Mouse (Mus musculus) stomach, embryonic 14.5 days (tissue): ENCODE results near the gene Pde4d. TPM values are rescaled to one million over a fixed set of nuclear protein-coding genes. Genes with fewer than 3 reads are reported as not detected.

ENCODE experiments used
- ATAC-seq: fragments of 200-750 bp; cut with Nextera tagmentation; 2 replicates; pipeline ENCODE4 v1.8.0; 2017; ENCODE audit warnings: low read depth, moderate TSS enrichment; ENCODE audit not compliant: insufficient number of reproducible peaks, insufficient read depth, low FRiP score
- H3K27ac ChIP-seq: fragments of 300-500 bp; sonication (generic); 2 replicates; pipeline ENCODE4 v1.5.1; 2014; ENCODE audit warnings: mild to moderate bottlenecking, low read length, moderate library complexity, mixed read lengths
- H3K27me3 ChIP-seq: fragments of 300-500 bp; sonication (generic); 2 replicates; pipeline ENCODE4 v1.6.1; 2014; ENCODE audit warnings: low read length, control low read depth, mixed read lengths; ENCODE audit not compliant: control insufficient read depth, insufficient read depth
- H3K36me3 ChIP-seq: fragments of 300-500 bp; sonication (generic); 2 replicates; pipeline ENCODE4 v1.6.1; 2014; ENCODE audit warnings: mild to moderate bottlenecking, control low read depth, low read length, moderate library complexity, mixed read lengths; ENCODE audit not compliant: control insufficient read depth, insufficient read depth
- H3K4me1 ChIP-seq: fragments of 300-500 bp; sonication (generic); 2 replicates; pipeline ENCODE4 v1.6.1; 2014; ENCODE audit warnings: low read length, control low read depth, mixed read lengths; ENCODE audit not compliant: control insufficient read depth, insufficient read depth
- H3K4me2 ChIP-seq: fragments of 300-500 bp; sonication (generic); replicated peaks from 2 replicates; pipeline ENCODE4 v1.6.1; 2014; ENCODE audit warnings: low read depth, low read length, control low read depth
- H3K4me3 ChIP-seq: fragments of 300-500 bp; sonication (generic); 2 replicates; pipeline ENCODE4 v1.5.1; 2014; ENCODE audit warnings: low read depth, low read length, control low read depth
- H3K9ac ChIP-seq: fragments of 300-500 bp; sonication (generic); replicated peaks from 2 replicates; pipeline ENCODE4 v1.6.1; 2014; ENCODE audit warnings: low read depth, mild to moderate bottlenecking, control low read depth, low read length, moderate library complexity, mixed read lengths
- H3K9me3 ChIP-seq: fragments of 300-500 bp; sonication (generic); 2 replicates; pipeline ENCODE4 v1.6.1; 2016; ENCODE audit warnings: low read depth, low read length, control low read depth; ENCODE audit not compliant: control insufficient read depth
- WGBS: fragments of 180-500 bp; shearing (Covaris S2); extraction: QIAGEN DNeasy Blood & Tissue Kit; methylation state at CpG from one replicate; pipeline ENCODE4 v1.1.7; 2014; 5-methylcytosine and 5-hydroxymethylcytosine counted together
- polyA plus RNA-seq: library from polyadenylated mRNA; unstranded; fragments of >200 nt; fragmentation: Nextera tagmentation; extraction: Ambion mirVana; gene quantifications from 2 replicates; pipeline ENCODE4 v1.2.1, GENCODE M21; 2014

The Pde4d gene
- polyA plus RNA-seq, 1 experiment from 2014 or later: 29.3 TPM

- Histone ChIP-seq H3K4me2 (no peak overlapping the region), H3K4me1 (0 out of 2 replicates have a peak, but pooled peaks cover 3% of the 10 kb centered on the region), H3K27me3 (no peaks in the 10 kb centered on the region), H3K27ac (no peak overlapping the region), H3K36me3 (no peaks in the 10 kb centered on the region), H3K4me3 (no peak overlapping the region), H3K9me3 (no peaks in the 10 kb centered on the region), H3K9ac (no peak overlapping the region)
- WGBS: 48% methylated on average over 5 of the region's 5 CpGs
- no peak for ATAC-seq
These were observed 924.7 kb downstream of the Pde4d start for GRCm38 (mm10) chr13:109374465-109374864.

GRCm38 (mm10) chr13:109376681-109377080 is 926.9 kb downstream of the Pde4d start:
- Histone ChIP-seq H3K9ac (no peak overlapping the region), H3K4me1 (0 out of 2 replicates have a peak, but pooled peaks cover 3% of the 10 kb centered on the region), H3K27me3 (no peaks in the 10 kb centered on the region), H3K4me3 (no peak overlapping the region), H3K9me3 (no peaks in the 10 kb centered on the region), H3K27ac (no peak overlapping the region), H3K4me2 (no peak overlapping the region), H3K36me3 (no peaks in the 10 kb centered on the region)
- WGBS: 36% methylated on average over 1 of the region's 1 CpGs
- ATAC-seq: no peak

DNA sequence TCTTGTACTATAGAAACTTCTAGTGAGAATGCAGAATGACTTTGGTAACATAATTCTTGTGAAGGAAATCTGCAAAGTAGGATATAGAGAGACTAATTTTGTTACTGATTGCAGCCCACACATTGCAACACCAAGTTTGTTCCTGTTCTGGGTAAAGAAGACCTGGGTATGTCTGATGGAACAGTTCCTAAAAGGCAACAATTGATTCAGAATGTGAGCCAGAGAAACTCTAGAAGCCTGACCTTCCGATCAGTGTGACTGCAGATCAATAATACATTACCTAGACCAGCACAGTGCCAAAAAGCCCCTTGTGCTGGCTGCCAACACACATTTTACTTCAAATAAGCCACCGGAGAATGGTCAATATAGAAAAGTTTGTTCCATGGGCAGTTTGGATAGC is 930.4 kb downstream of the Pde4d start:
- Histone ChIP-seq H3K36me3 (no peaks in the 10 kb centered on the region), H3K27ac (no peak overlapping the region), H3K9ac (no peak overlapping the region), H3K4me2 (no peak overlapping the region), H3K4me3 (no peak overlapping the region), H3K27me3 (no peaks in the 10 kb centered on the region), H3K4me1 (no peaks in the 10 kb centered on the region), H3K9me3 (no peaks in the 10 kb centered on the region)
- 88% methylated on average over 2 of the region's 2 CpGs for WGBS
- ATAC-seq: no peak

DNA sequence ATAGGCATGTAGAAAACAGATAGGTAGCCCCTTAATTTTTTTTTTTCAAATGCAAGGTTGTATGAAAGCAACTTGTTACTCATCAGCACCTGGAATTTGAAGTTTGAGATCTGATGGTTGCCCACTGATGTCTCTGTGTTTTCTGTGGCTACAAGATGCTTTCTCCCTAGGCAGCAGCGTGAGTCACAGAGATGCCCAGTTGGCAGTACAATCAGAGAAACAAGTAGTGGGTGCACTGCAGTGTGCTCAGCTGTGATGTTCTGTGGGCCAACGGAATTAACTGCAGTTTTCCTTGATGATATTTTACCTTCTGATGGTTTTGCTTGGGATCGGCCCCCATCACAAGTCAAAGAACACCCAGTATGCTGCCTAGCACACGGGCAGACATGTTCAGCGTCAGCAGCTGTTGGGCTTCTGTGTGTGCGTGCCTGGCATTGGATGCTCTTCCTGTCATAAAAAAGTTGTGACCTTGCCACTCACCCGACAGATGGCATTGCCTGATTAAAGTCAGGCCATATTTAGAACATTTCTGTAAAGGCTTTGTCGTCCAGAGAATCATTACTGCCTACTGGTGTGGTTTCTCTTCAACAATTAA is 939.0 kb downstream of the Pde4d start:
- H3K9ac ChIP-seq: no peak overlapping the region
- no peaks in the 10 kb centered on the region for H3K36me3 ChIP-seq

GRCm38 (mm10) chr13:109402396-109402795 is 952.6 kb downstream of the Pde4d start:
- Histone ChIP-seq H3K27ac (no peak overlapping the region), H3K9ac (no peak overlapping the region), H3K9me3 (no peaks in the 10 kb centered on the region), H3K27me3 (no peaks in the 10 kb centered on the region), H3K4me3 (no peak overlapping the region), H3K36me3 (no peaks in the 10 kb centered on the region), H3K4me1 (no peaks in the 10 kb centered on the region), H3K4me2 (no peak overlapping the region)
- WGBS: 89% methylated on average over 4 of the region's 4 CpGs
- ATAC-seq: no peak

More for the DNA sequence above, 939.0 kb downstream of the Pde4d start:
- H3K9me3 ChIP-seq: no peaks in the 10 kb centered on the region
- H3K4me3 ChIP-seq: no peak overlapping the region
- H3K4me2 ChIP-seq: no peak overlapping the region
- ATAC-seq: no peak
- no peaks in the 10 kb centered on the region for H3K27me3 ChIP-seq
- H3K27ac ChIP-seq: no peak overlapping the region
- no peaks in the 10 kb centered on the region for H3K4me1 ChIP-seq
- WGBS: 73% methylated on average over 8 of the region's 8 CpGs

DNA sequence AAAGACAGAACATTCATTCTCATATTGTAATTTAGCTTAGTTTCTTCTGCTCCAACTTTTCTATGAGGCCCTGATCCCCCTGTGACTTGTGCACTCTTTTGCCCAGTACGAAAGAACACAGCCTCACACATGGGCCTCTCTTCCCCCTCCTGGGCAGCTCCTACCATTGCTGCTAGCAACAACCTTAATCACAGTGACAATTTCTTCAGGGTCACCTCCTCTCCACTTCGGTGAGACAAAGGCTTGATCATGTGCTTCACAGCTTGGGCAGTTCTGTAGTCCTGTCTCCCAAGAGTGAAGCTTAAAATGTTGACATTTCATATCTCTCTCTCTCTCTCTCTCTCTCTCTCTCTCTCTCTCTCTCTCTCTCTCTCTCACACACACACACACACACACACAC is 953.2 kb downstream of the Pde4d start:
- Histone ChIP-seq H3K36me3 (no peaks in the 10 kb centered on the region), H3K4me3 (no peak overlapping the region), H3K9me3 (no peaks in the 10 kb centered on the region), H3K27me3 (no peaks in the 10 kb centered on the region), H3K4me1 (no peaks in the 10 kb centered on the region), H3K27ac (no peak overlapping the region), H3K4me2 (no peak overlapping the region), H3K9ac (no peak overlapping the region)
- ATAC-seq: no peak
- WGBS: 65% methylated on average over 2 of the region's 2 CpGs

DNA sequence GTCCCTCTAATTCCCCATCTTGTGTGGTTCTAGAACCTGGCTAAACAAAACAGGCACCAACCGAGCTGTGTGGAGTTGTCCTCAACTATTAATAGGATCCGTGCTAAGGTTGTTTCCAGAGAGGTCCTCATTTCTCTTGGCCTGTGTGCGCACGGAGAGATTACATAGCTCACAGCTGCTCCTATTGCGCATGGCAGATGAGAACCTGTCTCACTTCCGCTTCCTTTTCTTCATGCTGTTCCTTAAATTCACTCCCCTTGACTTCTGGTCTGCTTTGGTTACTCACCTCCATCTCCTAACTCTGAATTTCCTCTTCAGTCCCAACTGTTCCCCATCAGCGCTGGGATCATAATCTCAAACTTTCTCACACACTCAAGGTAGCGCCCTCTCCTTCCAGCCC is 956.6 kb downstream of the Pde4d start:
- H3K27ac ChIP-seq: no peak overlapping the region
- H3K27me3 ChIP-seq: no peaks in the 10 kb centered on the region
- H3K4me3 ChIP-seq: no peak overlapping the region
- no peak for ATAC-seq
- H3K9ac ChIP-seq: no peak overlapping the region
- H3K4me2 ChIP-seq: no peak overlapping the region
- 89% methylated on average over 8 of the region's 8 CpGs for WGBS
- no peaks in the 10 kb centered on the region for H3K9me3 ChIP-seq
- no peaks in the 10 kb centered on the region for H3K36me3 ChIP-seq
- no peaks in the 10 kb centered on the region for H3K4me1 ChIP-seq

GRCm38 (mm10) chr13:109407371-109407770 is 957.6 kb downstream of the Pde4d start:
- WGBS: 81% methylated on average over 3 of the region's 3 CpGs
- Histone ChIP-seq H3K27me3 (no peaks in the 10 kb centered on the region), H3K9me3 (no peaks in the 10 kb centered on the region), H3K4me3 (no peak overlapping the region), H3K4me1 (no peaks in the 10 kb centered on the region), H3K36me3 (no peaks in the 10 kb centered on the region), H3K9ac (no peak overlapping the region), H3K27ac (no peak overlapping the region), H3K4me2 (no peak overlapping the region)
- no peak for ATAC-seq

DNA sequence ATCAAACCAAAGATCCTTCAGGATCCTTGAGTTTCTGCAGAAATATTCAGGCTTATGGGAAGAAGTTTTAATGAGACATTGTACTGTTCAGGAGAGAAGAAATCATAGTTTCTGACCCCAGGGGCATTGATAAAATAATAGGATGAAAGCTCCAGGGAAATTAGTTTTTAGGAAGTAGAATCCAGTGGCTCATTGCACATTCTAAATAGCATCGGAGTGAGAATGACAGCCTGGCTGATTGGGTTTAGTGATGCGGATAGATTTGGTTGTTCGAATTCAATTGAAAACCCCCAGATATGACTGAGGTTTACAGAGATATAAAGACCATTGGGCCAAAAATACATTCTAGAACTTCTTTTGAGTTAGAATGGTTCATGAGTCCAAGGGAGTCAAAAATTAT is 970.7 kb downstream of the Pde4d start:
- Histone ChIP-seq H3K4me2 (no peak overlapping the region), H3K27ac (no peak overlapping the region), H3K4me3 (no peak overlapping the region), H3K4me1 (no peaks in the 10 kb centered on the region), H3K9me3 (no peaks in the 10 kb centered on the region), H3K27me3 (no peaks in the 10 kb centered on the region), H3K9ac (no peak overlapping the region), H3K36me3 (no peaks in the 10 kb centered on the region)
- no peak for ATAC-seq
- WGBS: 92% methylated on average over 3 of the region's 3 CpGs
